Mouse (Mus musculus): Measurements from ENCODE around the gene Morf4l1. TPM values are rescaled to one million over a fixed set of nuclear protein-coding genes. Genes with fewer than 3 reads are reported as not detected.
"Not testable (repeated sequence)": the region's sequence is repeated elsewhere in the genome, so short reads cannot be mapped to it uniquely, and the experiment has no call there.

The Morf4l1 gene
- total RNA-seq, 2 experiments from 2014 or later: 196 to 198 TPM

DNA sequence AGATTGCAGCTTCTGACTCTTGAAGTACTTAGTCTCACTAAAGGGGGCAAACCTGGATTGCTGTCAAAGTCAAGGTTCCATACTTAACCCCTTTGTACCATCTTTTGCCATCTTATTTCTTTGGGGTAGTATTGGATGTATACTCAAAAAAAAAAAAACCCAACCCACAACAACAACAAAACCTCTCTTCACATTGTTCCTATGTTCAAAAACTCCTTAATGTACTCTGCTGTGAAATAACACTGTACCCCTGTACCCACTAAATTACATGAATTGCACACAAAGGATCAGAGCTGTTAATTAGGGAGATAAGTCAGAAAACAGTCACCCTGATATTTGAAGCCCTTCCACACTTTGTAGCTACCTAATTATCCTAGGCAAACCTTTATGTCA is 730 bp upstream of the Morf4l1 start:
- DNase-seq: no peak

GRCm38 (mm10) chr9:90113651-90114566 is 665 bp downstream of the Morf4l1 start:
- peak; percentile 82 for DNase-seq

DNA sequence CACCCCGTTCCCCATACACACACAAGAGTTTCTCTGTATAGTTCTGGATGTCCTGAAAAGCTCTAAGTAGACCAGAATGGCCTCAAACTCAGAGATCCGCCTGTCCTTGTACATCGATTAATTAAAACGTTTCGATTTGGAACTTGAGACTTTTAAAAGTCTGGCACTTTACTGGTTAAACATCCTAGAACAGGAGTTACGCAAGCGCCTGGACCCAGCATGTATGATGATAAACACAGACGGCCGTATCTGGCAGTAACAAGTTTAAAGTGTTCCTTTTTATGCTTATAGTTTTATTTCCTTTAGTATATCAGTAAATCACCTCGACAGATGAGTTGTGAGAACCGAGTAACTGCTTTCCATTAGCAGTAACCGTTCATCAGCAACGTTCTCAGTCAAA is 1.4 kb downstream of the Morf4l1 start:
- DNase-seq: no peak

DNA sequence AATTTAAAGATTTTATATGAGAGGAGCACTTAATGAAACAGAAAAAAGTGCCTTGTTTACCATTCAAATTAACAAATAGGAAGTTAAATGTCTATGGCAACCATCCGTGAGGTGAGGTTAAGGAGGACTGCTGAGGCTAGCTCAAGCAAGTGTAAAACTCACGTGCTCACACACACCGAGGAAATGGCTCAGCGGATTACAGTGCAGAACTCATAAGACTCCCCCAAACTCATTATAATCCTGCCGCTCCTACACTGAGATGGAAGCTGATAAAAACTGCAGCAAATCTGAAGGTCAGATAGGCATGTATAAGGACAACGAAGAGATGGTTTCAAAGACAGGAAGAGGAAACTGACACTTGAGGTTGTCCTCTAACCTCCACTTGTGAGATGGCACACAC is 5.2 kb downstream of the Morf4l1 start:
- no peak for DNase-seq

DNA sequence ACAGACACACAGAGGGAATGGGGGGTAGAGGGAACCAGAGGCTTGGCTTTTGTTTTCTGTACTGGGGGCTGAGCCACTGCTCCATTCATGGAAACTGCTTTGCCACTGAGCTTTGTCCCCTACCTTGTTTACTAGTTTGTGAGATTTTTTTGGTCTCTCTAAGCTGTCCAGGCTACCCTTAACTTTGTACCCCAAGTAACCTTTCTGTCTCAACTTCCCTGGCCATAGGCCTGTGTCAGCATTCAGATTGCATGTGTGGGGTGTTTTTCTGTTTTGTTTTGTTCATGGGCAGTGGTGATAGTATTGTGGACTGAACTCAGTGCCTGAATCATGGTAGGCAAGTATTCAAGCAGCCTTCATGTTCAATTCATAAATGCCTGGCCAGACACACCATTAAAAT is 6.3 kb downstream of the Morf4l1 start:
- no peak for DNase-seq

DNA sequence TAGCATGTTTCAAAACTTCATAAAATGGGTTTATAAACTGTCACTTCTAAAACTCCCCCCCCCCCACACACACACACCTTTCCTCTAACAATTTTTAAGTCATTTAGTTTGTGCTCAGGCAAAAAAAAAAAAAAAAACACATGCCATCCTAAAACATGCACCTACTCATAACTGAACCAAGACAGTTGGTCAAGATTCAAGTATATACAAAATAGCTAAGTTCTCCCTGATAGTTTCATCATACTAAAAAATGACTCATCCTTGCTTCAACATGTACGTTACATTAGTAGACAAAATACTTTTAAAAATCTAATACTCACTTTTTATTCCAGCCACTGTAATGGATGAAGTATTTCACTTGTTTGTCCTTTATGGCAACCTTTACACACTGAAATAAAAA is 7.7 kb downstream of the Morf4l1 start:
- DNase-seq: no peak

DNA sequence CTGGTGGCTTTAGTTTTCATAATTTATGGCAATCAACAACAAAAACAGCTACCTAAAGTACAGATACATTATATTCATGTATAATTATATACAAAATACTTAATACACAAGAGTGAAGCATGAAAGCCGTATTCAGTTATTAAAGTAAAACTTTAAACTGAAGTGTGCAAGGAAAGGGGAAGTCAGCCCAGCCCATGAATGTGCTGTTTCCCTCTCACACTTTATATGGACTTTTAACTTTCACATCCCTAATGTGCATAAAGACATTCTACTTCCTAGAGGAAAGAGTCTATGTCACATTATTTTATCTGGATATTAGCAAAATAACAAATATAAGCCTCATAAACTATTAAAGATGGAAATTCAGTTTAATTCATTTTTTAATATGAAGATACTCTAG is 9.1 kb downstream of the Morf4l1 start:
- DNase-seq: no peak

DNA sequence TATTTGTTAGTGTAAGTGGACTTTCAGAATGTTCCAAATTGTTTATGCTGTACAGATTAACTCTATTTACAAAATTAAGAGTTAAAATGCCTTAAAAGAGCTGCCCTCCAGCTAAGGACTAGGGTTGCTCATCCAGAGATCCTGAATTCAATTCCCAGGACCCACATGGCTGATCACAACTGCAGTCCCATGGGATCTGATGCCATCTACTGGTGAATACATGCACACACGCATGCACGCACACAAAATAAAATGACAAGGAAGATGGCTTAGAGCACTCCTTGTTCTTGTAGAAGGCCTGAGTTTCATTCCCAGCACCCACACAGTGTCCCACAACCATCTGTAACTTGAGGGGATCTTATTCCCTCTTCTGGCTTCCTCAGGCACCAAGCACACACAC is 13.8 kb downstream of the Morf4l1 start:
- no peak for DNase-seq

DNA sequence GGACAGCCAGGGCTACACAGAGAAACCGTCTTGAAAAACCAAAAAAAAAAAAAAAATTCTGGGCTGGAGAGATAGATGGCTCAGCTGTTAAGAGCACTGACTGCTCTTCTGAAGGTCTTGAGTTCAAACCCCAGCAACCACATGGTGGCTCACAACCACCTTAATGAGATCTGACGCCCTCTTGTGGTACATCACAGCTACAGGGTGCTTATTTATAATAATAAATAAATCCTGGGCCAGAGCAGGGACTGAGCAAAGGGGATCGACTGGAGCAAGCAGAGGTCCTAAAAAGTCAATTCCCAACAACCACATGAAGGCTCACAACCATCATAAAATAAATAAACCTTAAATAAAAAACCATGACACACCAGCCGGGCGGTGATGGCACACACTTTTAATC is 15.6 kb downstream of the Morf4l1 start:
- no peak for DNase-seq

GRCm38 (mm10) chr9:90089339-90090104 is 25.1 kb downstream of the Morf4l1 start:
- DNase-seq: no peak

DNA sequence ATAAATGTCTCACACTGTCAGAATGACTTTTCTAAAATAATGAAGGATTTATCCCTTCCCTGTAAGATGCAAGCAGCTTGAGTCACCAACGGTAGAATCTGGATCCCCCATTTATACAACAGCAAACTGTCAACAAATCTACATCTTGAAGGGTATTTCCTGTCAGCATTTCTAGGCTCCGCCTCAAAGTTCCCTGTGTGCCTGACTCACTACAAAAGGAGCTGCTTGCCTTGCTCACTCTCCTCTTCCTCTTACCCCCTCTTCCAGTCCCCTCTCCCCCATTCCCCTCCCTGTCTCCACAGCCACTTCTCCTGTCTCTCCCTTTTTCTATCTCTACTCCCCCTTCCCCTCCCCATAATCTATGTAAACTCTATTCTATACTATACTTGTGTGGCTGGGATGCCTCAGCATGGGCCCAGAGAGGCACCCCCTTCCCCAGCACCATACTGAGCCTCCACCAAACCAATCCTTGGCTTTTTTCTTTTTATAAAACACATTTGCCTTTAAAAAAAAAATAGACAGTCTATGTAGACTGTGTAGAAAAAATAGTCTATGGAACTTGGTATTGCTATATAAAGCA is 26.6 kb downstream of the Morf4l1 start:
- no peak for DNase-seq

DNA sequence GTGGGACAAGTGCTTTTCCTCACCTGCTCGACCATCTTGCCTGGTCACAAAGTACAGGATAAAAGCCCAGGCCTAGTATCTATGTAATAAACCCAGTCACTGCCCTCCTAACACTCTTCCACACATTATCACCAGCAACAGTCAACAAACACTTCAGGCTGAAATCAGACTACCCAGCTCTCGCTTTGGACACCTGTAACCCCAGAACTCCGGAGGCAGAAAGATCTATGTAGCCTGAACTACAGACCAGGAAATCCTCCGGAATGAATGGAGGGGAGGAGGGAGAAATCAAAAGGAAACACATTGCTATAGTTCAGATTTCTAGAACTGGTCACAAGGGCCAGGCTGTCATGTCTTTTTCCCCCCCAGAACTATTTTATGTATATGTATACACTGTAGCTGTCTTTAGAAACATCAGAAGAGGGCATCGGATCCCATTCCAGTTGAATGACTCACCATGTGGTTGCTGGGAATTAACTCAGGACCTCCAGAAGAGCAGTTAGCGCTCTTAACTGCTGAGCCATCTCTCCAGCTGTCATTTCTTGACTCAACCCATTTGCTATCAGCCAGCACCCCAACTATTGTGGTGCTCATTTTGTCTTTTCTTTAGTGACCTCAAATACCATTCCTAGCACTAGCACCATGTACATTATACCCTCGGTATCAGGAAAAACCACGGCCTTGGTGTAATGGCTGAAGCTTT is 29.7 kb downstream of the Morf4l1 start:
- DNase-seq: no peak

GRCm38 (mm10) chr9:90084152-90084551 is 30.4 kb downstream of the Morf4l1 start:
- no peak for DNase-seq

GRCm38 (mm10) chr9:90082992-90083391 is 31.6 kb downstream of the Morf4l1 start:
- DNase-seq: no peak

- not testable (repeated sequence) for DNase-seq
Measured at GRCm38 (mm10) chr9:90081961-90082360, 32.6 kb downstream of the Morf4l1 start.

DNA sequence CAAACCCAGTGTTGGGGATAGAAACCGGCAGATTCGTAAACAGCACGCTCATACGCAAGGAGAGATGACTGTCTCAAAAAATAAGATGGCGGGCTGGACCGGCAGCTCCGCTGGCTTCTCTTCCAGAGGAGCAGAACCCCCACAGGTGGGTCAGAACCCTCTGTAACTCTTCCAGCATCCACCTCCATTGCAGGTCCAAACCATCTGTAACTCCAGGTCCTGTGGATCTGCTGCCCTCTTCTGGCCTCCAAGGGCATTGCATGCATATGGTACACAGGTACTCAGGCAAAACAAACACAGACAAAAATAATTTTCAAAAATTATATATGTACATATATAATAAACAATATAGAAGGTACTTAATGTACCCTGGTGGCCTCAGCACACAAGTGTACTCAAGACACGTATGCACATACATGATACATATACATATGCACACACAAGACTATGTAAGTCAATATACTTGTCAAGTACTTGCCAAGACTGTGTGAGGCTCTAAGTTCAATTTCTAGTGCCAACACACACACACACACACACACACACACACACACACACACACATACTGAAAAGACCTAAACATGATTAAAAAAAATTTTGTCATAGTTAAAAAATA is 37.6 kb downstream of the Morf4l1 start:
- peak; percentile 65 for DNase-seq

- no peak for DNase-seq
Measured at GRCm38 (mm10) chr9:90076131-90076530, 38.4 kb downstream of the Morf4l1 start.

DNA sequence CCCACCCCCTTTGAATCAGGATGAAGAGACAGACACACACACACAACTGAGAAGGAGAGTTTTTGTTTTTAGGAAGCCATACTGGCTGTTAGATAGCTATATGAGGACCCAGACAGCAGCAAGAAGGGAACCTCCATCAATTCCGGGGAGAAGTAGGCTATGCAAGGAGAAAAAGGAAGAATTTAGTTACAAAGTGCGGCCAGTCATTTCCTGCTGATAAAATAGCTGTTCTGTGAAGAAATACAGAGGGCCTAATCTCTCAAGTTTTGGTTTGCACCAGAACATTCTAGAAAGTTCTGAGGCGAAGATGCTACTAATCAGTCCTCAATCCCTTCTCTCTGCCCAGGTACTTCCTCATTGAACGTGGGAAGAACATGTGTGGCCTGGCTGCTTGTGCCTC is 39.2 kb downstream of the Morf4l1 start:
- DNase-seq: no peak

DNA sequence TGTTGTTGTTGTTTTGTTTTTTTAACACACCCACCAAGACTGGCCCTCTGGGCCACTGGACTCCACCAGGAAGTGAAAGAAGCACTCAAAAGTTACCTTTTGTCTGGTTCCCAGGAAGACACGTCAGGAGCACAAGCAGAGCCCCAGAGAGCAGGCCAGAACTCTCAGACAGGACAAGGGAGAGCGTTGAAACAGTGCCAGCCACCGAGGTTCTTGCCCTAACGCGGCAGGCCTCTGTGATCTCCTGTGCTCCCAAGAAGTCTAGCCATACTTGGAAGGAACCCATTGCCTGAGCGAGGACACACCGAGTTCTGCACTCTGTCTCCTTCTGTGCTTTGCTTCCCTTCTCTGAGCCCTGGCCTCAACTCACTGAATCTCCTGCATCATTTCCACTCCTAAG is 44.4 kb downstream of the Morf4l1 start:
- no peak for DNase-seq

DNA sequence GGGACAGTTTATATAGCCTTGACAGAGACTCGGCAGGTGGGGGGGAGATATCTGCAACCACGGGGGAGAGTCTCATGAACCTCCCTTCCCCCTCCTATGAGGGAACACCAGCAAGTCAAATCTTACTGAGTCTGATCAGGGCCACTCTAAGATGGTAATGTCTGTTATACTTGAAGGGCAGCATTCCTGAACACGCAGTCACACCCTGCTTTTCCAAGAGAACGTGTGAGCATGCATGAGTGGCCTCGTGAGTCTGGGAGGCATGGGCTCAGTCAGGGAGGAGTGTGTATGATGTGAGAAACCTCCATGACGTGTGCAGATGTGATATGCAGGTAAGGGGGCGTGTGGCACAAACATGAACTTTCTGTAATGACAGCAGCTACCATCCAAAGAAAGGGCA is 45.1 kb downstream of the Morf4l1 start:
- DNase-seq: no peak

GRCm38 (mm10) chr9:90068786-90069185 is 45.8 kb downstream of the Morf4l1 start:
- DNase-seq: no peak

GRCm38 (mm10) chr9:90067341-90067740 is 47.2 kb downstream of the Morf4l1 start:
- no peak for DNase-seq

Data from gastrocnemius, postnatal 10 days (tissue).